Mouse (Mus musculus) gastrocnemius, postnatal 4 days (tissue): ENCODE results near the gene Drc1. TPM values are rescaled to one million over a fixed set of nuclear protein-coding genes. Genes with fewer than 3 reads are reported as not detected.
A peak's percentile ranks its signal among the peaks of the same experiment; 100 is the strongest.

ENCODE experiments used
- DNase-seq, 2 experiments: peaks; one replicate each; pipeline ENCODE4 v3.0.0; 2021 to 2022; ENCODE audit warnings: low spot score in 2 of 2, mixed read lengths in 2 of 2
- long read RNA-seq, 2 experiments: library from polyadenylated mRNA; stranded (forward); transcript quantifications; one replicate each; pipeline ENCODE4 v2.0.0; 2021
- total RNA-seq, 2 experiments: library from RNA; stranded (reverse); gene quantifications; 2 replicates each; pipeline ENCODE4 v1.2.3; 2021

Gene Drc1
- under 1 TPM; 0.23 to 0.47 TPM for total RNA-seq
- long read RNA-seq, experiment 1, partial matches to known transcripts = 0 of 1 reads
- long read RNA-seq, experiment 1, other reads (novel, unspliced or antisense) = 1 of 1 reads
- long read RNA-seq, experiment 2, partial matches to known transcripts = 0 of 2 reads
- long read RNA-seq, experiment 2, other reads (novel, unspliced or antisense) = 1 of 2 reads

GRCm38 (mm10) chr5:30281291-30281732 lies at the start of gene Drc1:
Gene Drc1, plus strand, starts transcription at chr5:30281388.
- peak; percentile 19 to 31 for DNase-seq

GRCm38 (mm10) chr5:30231891-30232270 lies 49.3 kb upstream of the Drc1 start:
- no peak for DNase-seq

GRCm38 (mm10) chr5:30232271-30232971 lies 48.8 kb upstream of the Drc1 start, which contains the start of gene Selenoi:
Gene Selenoi, plus strand, starts transcription at chr5:30232581.
- DNase-seq = peak; percentile 91 to 98

- DNase-seq = no peak
Measured at GRCm38 (mm10) chr5:30233042-30233441, 48.1 kb upstream of the Drc1 start.

GRCm38 (mm10) chr5:30233979-30234378 lies 47.2 kb upstream of the Drc1 start:
- DNase-seq = no peak

GRCm38 (mm10) chr5:30235641-30236126 lies 45.5 kb upstream of the Drc1 start:
- no peak for DNase-seq

GRCm38 (mm10) chr5:30238533-30238932 lies 42.7 kb upstream of the Drc1 start:
- no peak for DNase-seq

- no peak for DNase-seq
Measured at GRCm38 (mm10) chr5:30240552-30240951, 40.6 kb upstream of the Drc1 start.

- DNase-seq = no peak
Measured at GRCm38 (mm10) chr5:30242410-30242809, 38.8 kb upstream of the Drc1 start.

GRCm38 (mm10) chr5:30243741-30244140 lies 37.4 kb upstream of the Drc1 start:
- DNase-seq = no peak

GRCm38 (mm10) chr5:30245861-30246416 lies 35.2 kb upstream of the Drc1 start:
- no peak for DNase-seq

GRCm38 (mm10) chr5:30247666-30248065 lies 33.5 kb upstream of the Drc1 start:
- no peak for DNase-seq

- no peak for DNase-seq
Measured at GRCm38 (mm10) chr5:30255567-30256354, 25.4 kb upstream of the Drc1 start.

GRCm38 (mm10) chr5:30258776-30259175 lies 22.4 kb upstream of the Drc1 start:
- DNase-seq = no peak

GRCm38 (mm10) chr5:30270571-30271190 lies 10.5 kb upstream of the Drc1 start:
- peak in 1 of 2 experiments; percentile 35 for DNase-seq

- peak in 1 of 2 experiments; percentile 28 for DNase-seq
Measured at GRCm38 (mm10) chr5:30271599-30272281, 9.4 kb upstream of the Drc1 start.

GRCm38 (mm10) chr5:30276361-30276760 lies 4.8 kb upstream of the Drc1 start:
- DNase-seq = no peak

- no peak for DNase-seq
Measured at GRCm38 (mm10) chr5:30278952-30279351, 2.2 kb upstream of the Drc1 start.

GRCm38 (mm10) chr5:30279446-30279845 lies 1.7 kb upstream of the Drc1 start:
- no peak for DNase-seq

- DNase-seq = no peak
Measured at GRCm38 (mm10) chr5:30280864-30281263, 324 bp upstream of the Drc1 start.
